Mouse (Mus musculus) MEL (cell line): ENCODE results near the gene Zc3h6. TPM values are rescaled to one million over a fixed set of nuclear protein-coding genes. Genes with fewer than 3 reads are reported as not detected.

Source experiments
- DNase-seq: peaks from one replicate; pipeline ENCODE4 v3.0.0; 2011; ENCODE audit warnings: low read depth, low spot score
- H3K27ac ChIP-seq: 2 replicates; pipeline ENCODE4 v1.5.1; 2012; ENCODE audit warnings: low read depth, mild to moderate bottlenecking, control low read depth, low read length, moderate library complexity; ENCODE audit not compliant: control insufficient read depth
- H3K27me3 ChIP-seq, 2 experiments: fragments of 150-350 bp in 1 of 2; sonication (generic) in 1 of 2; 2 replicates each; pipeline ENCODE4 v1.6.1; 2012; ENCODE audit warnings: low read length in 2 of 2, mild to moderate bottlenecking in 2 of 2, improper control_type of control experiment in 1 of 2, moderate library complexity in 1 of 2; ENCODE audit not compliant: insufficient read depth in 2 of 2, control insufficient read depth in 1 of 2
- H3K36me3 ChIP-seq, 2 experiments: 2 replicates each; pipeline ENCODE4 v1.6.1; 2012 to 2014; ENCODE audit warnings: low read length in 2 of 2, improper control_type of control experiment in 1 of 2, inconsistent platforms in 1 of 2, mild to moderate bottlenecking in 1 of 2; ENCODE audit not compliant: insufficient read depth in 2 of 2, control insufficient read depth in 1 of 2
- H3K4me1 ChIP-seq, 2 experiments: fragments of 150-350 bp in 1 of 2; sonication (generic) in 1 of 2; 2 replicates each; pipeline ENCODE4 v1.6.1; 2012; ENCODE audit warnings: low read length in 2 of 2, improper control_type of control experiment in 1 of 2, mild to moderate bottlenecking in 1 of 2; ENCODE audit not compliant: insufficient read depth in 2 of 2, control insufficient read depth in 1 of 2
- H3K4me3 ChIP-seq, 2 experiments: fragments of 150-350 bp in 1 of 2; sonication (generic) in 1 of 2; 2 replicates each; pipeline ENCODE4 v1.5.1; 2012; ENCODE audit warnings: low read depth in 2 of 2, low read length in 2 of 2, mild to moderate bottlenecking in 2 of 2, moderate library complexity in 2 of 2, control low read depth in 1 of 2, improper control_type of control experiment in 1 of 2; ENCODE audit not compliant: control insufficient read depth in 1 of 2, insufficient read depth in 1 of 2
- H3K79me2 ChIP-seq: 2 replicates; pipeline ENCODE4 v1.6.1; 2012; ENCODE audit warnings: mild to moderate bottlenecking, low read length, moderate library complexity; ENCODE audit not compliant: control insufficient read depth, poor library complexity, insufficient read depth
- H3K9ac ChIP-seq: 2 replicates; pipeline ENCODE4 v1.6.1; 2012; ENCODE audit warnings: low read depth, mild to moderate bottlenecking, control low read depth, low read length, moderate library complexity; ENCODE audit not compliant: control insufficient read depth, poor library complexity, severe bottlenecking
- H3K9me3 ChIP-seq: fragments of 150-350 bp; sonication (generic); replicated peaks from 2 replicates; pipeline ENCODE4 v1.6.1; 2012; ENCODE audit warnings: mild to moderate bottlenecking, low read length, improper control_type of control experiment, moderate library complexity; ENCODE audit not compliant: insufficient read depth
- BHLHE40 ChIP-seq: IDR thresholded peaks from 2 replicates; pipeline ENCODE4 v1.6.1; 2012; ENCODE audit warnings: low read depth, mild to moderate bottlenecking, inconsistent platforms, low read length, improper control_type of control experiment, borderline replicate concordance
- CHD1 ChIP-seq: IDR thresholded peaks from 2 replicates; pipeline ENCODE4 v1.6.1; 2012; ENCODE audit warnings: low read depth, mild to moderate bottlenecking, inconsistent platforms, low read length, improper control_type of control experiment
- CHD2 ChIP-seq: IDR thresholded peaks from 2 replicates; pipeline ENCODE4 v1.6.1; 2011; ENCODE audit warnings: low read length, improper control_type of control experiment
- CTCF ChIP-seq, 3 experiments: IDR thresholded peaks in 2 of 3; conservative IDR thresholded peaks in 1 of 3; 2 replicates each; pipeline ENCODE4 v1.5.1; 2011 to 2012; ENCODE audit warnings: low read length in 3 of 3, low read depth in 2 of 3, mild to moderate bottlenecking in 2 of 3, improper control_type of control experiment in 1 of 3, inconsistent platforms in 1 of 3, mixed read lengths in 1 of 3, moderate library complexity in 1 of 3; ENCODE audit not compliant: control insufficient read depth in 1 of 3, insufficient read depth in 1 of 3, poor library complexity in 1 of 3, severe bottlenecking in 1 of 3
- ELF1 ChIP-seq: IDR thresholded peaks from 2 replicates; pipeline ENCODE4 v1.6.1; 2014; ENCODE audit warnings: low read depth, mild to moderate bottlenecking, inconsistent platforms, low read length, improper control_type of control experiment, moderate library complexity
- EP300 ChIP-seq, 2 experiments: IDR thresholded peaks; 2 replicates each; pipeline ENCODE4 v1.6.1; 2011; ENCODE audit warnings: improper control_type of control experiment in 2 of 2, low read length in 2 of 2, low read depth in 1 of 2, mild to moderate bottlenecking in 1 of 2
- ETS1 ChIP-seq: IDR thresholded peaks from 2 replicates; pipeline ENCODE4 v1.6.1; 2012; ENCODE audit warnings: low read depth, mild to moderate bottlenecking, inconsistent platforms, low read length, improper control_type of control experiment, moderate library complexity
- GABPA ChIP-seq: IDR thresholded peaks from 2 replicates; pipeline ENCODE4 v1.6.1; 2012; ENCODE audit warnings: low read depth, mild to moderate bottlenecking, inconsistent platforms, low read length, improper control_type of control experiment, moderate library complexity
- HCFC1 ChIP-seq: IDR thresholded peaks from 2 replicates; pipeline ENCODE4 v1.6.1; 2012; ENCODE audit warnings: low read depth, mild to moderate bottlenecking, inconsistent platforms, low read length, improper control_type of control experiment, moderate library complexity
- JUND ChIP-seq: IDR thresholded peaks from 2 replicates; pipeline ENCODE4 v1.6.1; 2011; ENCODE audit warnings: low read depth, mild to moderate bottlenecking, improper control_type of control experiment, low read length
- KAT2A ChIP-seq: conservative IDR thresholded peaks from 2 replicates; pipeline ENCODE4 v1.6.1; 2012; ENCODE audit warnings: low read depth, low read length, improper control_type of control experiment, inconsistent platforms
- MAFK ChIP-seq: IDR thresholded peaks from 2 replicates; pipeline ENCODE4 v1.6.1; 2011; ENCODE audit warnings: low read depth, mild to moderate bottlenecking, low read length, improper control_type of control experiment, borderline replicate concordance
- MAZ ChIP-seq: IDR thresholded peaks from 2 replicates; pipeline ENCODE4 v1.6.1; 2012; ENCODE audit warnings: low read depth, mild to moderate bottlenecking, inconsistent platforms, low read length, improper control_type of control experiment
- MEF2A ChIP-seq: IDR thresholded peaks from 2 replicates; pipeline ENCODE4 v1.6.1; 2014; ENCODE audit warnings: low read depth, mild to moderate bottlenecking, inconsistent platforms, low read length, improper control_type of control experiment; ENCODE audit not compliant: poor library complexity, insufficient replicate concordance, severe bottlenecking; ENCODE audit errors: extremely low read depth
- MXI1 ChIP-seq: IDR thresholded peaks from 2 replicates; pipeline ENCODE4 v1.6.1; 2011; ENCODE audit warnings: mild to moderate bottlenecking, low read depth, low read length, improper control_type of control experiment
- MYC ChIP-seq: IDR thresholded peaks from 2 replicates; pipeline ENCODE4 v1.6.1; 2011; ENCODE audit warnings: low read depth, mild to moderate bottlenecking, low read length, improper control_type of control experiment, moderate library complexity
- NELFE ChIP-seq: IDR thresholded peaks from 2 replicates; pipeline ENCODE4 v1.6.1; 2011; ENCODE audit warnings: low read depth, low read length, improper control_type of control experiment
- NRF1 ChIP-seq: IDR thresholded peaks from 2 replicates; pipeline ENCODE4 v1.6.1; 2014; ENCODE audit warnings: low read depth, mild to moderate bottlenecking, inconsistent platforms, low read length, improper control_type of control experiment, moderate library complexity; ENCODE audit not compliant: poor library complexity, insufficient read depth, severe bottlenecking
- POLR2A ChIP-seq, 2 experiments: IDR thresholded peaks; 2 replicates each; pipeline ENCODE4 v1.6.1; 2011 to 2012; ENCODE audit warnings: low read length in 2 of 2, mild to moderate bottlenecking in 2 of 2, control low read depth in 1 of 2, improper control_type of control experiment in 1 of 2, low read depth in 1 of 2, moderate library complexity in 1 of 2; ENCODE audit not compliant: control insufficient read depth in 1 of 2, insufficient read depth in 1 of 2, poor library complexity in 1 of 2
- POLR2AphosphoS2 ChIP-seq: IDR thresholded peaks from 2 replicates; pipeline ENCODE4 v1.6.1; 2011; ENCODE audit warnings: low read length, improper control_type of control experiment
- POLR2AphosphoS5 ChIP-seq: IDR thresholded peaks from 2 replicates; pipeline ENCODE4 v1.6.1; 2012; ENCODE audit warnings: low read depth, borderline replicate concordance, mild to moderate bottlenecking, inconsistent platforms, low read length, moderate library complexity, mixed read lengths
- RAD21 ChIP-seq: IDR thresholded peaks from 2 replicates; pipeline ENCODE4 v1.6.1; 2011; ENCODE audit warnings: mild to moderate bottlenecking, low read depth, low read length, improper control_type of control experiment
- SIN3A ChIP-seq: IDR thresholded peaks from 2 replicates; pipeline ENCODE4 v1.6.1; 2012; ENCODE audit warnings: low read length, improper control_type of control experiment, inconsistent platforms
- SMC3 ChIP-seq: IDR thresholded peaks from 2 replicates; pipeline ENCODE4 v1.6.1; 2011; ENCODE audit warnings: low read depth, low read length, improper control_type of control experiment
- TAL1 ChIP-seq: IDR thresholded peaks from 2 replicates; pipeline ENCODE4 v1.6.1; 2012; ENCODE audit warnings: mild to moderate bottlenecking, inconsistent platforms, low read length, moderate library complexity, mixed read lengths
- TBP ChIP-seq: IDR thresholded peaks from 2 replicates; pipeline ENCODE4 v1.8.0; 2011; ENCODE audit warnings: low read depth, low read length, improper control_type of control experiment
- TCF12 ChIP-seq: IDR thresholded peaks from 2 replicates; pipeline ENCODE4 v1.6.1; 2014; ENCODE audit warnings: low read depth, mild to moderate bottlenecking, inconsistent platforms, low read length, improper control_type of control experiment, moderate library complexity
- UBTF ChIP-seq: IDR thresholded peaks from 2 replicates; pipeline ENCODE4 v1.6.1; 2012; ENCODE audit warnings: low read depth, mild to moderate bottlenecking, inconsistent platforms, low read length, improper control_type of control experiment, moderate library complexity, borderline replicate concordance; ENCODE audit not compliant: insufficient read depth
- USF1 ChIP-seq: IDR thresholded peaks from 2 replicates; pipeline ENCODE4 v1.6.1; 2014; ENCODE audit warnings: low read depth, mild to moderate bottlenecking, inconsistent platforms, low read length, improper control_type of control experiment, moderate library complexity
- USF2 ChIP-seq, 2 experiments: IDR thresholded peaks; 2 replicates each; pipeline ENCODE4 v1.6.1; 2011 to 2012; ENCODE audit warnings: improper control_type of control experiment in 2 of 2, low read length in 2 of 2, borderline replicate concordance in 1 of 2, inconsistent platforms in 1 of 2, low read depth in 1 of 2, mild to moderate bottlenecking in 1 of 2; ENCODE audit not compliant: insufficient read depth in 1 of 2
- ZC3H11A ChIP-seq: IDR thresholded peaks from 2 replicates; pipeline ENCODE4 v1.6.1; 2012; ENCODE audit warnings: low read depth, mild to moderate bottlenecking, inconsistent platforms, low read length, improper control_type of control experiment
- ZKSCAN1 ChIP-seq: IDR thresholded peaks from 2 replicates; pipeline ENCODE4 v1.6.1; 2012; ENCODE audit warnings: low read depth, mild to moderate bottlenecking, inconsistent platforms, low read length, improper control_type of control experiment, moderate library complexity
- ZMIZ1 ChIP-seq: IDR thresholded peaks from 2 replicates; pipeline ENCODE4 v1.6.1; 2012; ENCODE audit warnings: low read depth, mild to moderate bottlenecking, inconsistent platforms, low read length, improper control_type of control experiment, moderate library complexity
- ZNF384 ChIP-seq: IDR thresholded peaks from 2 replicates; pipeline ENCODE4 v1.6.1; 2012; ENCODE audit warnings: low read depth, mild to moderate bottlenecking, inconsistent platforms, low read length, improper control_type of control experiment
- polyA plus RNA-seq, 2 experiments: library from polyadenylated mRNA; stranded (reverse) in 1 of 2; unstranded in 1 of 2; fragments of >175 nt in 1 of 2; fragments of >200 nt in 1 of 2; gene quantifications; 2 replicates each; pipeline versions ENCODE4 v1.2.1 to v1.2.4; 2012; ENCODE audit warnings: low replicate concordance in 2 of 2, low read depth in 1 of 2; ENCODE audit not compliant: insufficient read length in 2 of 2, insufficient read depth in 1 of 2, missing spikeins in 1 of 2
- total RNA-seq: library from RNA; depleted of rRNA; stranded (reverse); fragments of 300-350 nt; gene quantifications from 2 replicates; pipeline ENCODE4 v1.2.3, GENCODE M21; 2012

Gene Zc3h6
- total and polyA plus RNA-seq, 3 experiments = 0.69 to 1.4 TPM; not detected in 1

DNA sequence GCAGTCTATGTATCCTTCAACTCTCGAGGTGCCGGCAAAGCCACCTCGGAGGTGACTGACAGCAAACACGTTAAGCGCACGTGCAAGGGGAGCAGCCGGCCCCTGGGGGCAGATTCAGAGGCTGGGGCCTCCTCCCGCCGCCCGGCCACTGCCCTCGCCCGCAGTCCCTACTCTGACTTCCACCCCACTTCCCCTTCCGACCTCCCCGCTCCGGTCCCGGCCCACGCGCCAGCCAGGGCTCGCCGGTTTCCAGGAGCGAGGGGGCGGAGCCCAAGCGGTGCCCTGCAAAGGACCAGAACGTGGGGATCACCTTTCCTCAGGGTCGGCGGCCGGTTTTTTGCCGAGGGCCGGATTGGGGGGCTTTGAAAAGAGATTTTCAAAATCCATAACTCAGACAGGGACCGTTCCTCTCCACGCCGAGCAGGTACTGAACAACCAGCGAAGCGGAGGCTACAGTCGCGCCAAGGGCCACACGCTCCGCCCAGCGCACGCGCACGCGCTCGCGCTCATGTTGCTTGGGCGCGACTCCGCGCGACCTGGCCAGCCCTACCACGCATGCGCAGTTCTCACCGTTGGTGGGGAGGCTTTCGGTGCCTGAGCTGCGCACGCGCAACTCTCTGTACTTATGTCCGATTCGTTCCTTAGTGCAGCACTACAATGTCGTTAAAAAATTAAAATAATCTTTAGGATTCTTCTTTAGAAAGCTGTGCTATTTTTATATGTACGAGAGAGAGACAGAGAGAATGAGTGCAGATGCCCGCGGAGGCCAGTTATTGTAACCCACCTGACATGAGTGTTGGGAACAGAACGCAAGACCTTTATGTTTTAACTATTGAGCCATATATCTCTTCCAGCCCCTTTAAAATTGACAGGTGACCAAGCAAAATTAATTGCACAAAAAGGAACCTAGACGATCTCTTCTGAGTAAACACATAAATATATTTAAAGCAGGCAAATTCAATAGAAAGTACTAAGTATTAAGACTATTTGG lies 23.4 kb upstream of the Zc3h6 start, which contains the start of gene Zc3h8:
TSS of gene Zc3h8 (minus strand) at position 540 of the 991 bp plus-strand sequence.
- DNase-seq = peak; percentile 98
- no peaks in the 10 kb centered on the region for H3K27me3 ChIP-seq
- no peaks in the 10 kb centered on the region for H3K9me3 ChIP-seq
- peak within 1 kb of the TSS; percentile 80 for H3K27ac ChIP-seq
- peaks cover 0 to 5% of the 10 kb centered on the region in 2 experiments; a peak in 3 of 4 replicates for H3K36me3 ChIP-seq
- peak within 1 kb of the TSS; percentile 76 for H3K9ac ChIP-seq
- H3K4me3 ChIP-seq = peak within 1 kb of the TSS; percentile 46 to 82
- H3K4me1 ChIP-seq = peaks cover 2 to 3% of the 10 kb centered on the region in 2 experiments; a peak in 3 of 4 replicates
- H3K79me2 ChIP-seq = peaks cover 5% of the 10 kb centered on the region; the same call in 1 of the 2 replicates
- TF ChIP-seq ELF1 (no peak), HCFC1 (peak; percentile 66), KAT2A (no peak), SMC3 (no peak), NELFE (peak; percentile 94), MXI1 (peak; percentile 76), USF1 (no peak), EP300 (IDR thresholded peaks at IDR 0.05; ENCODE audit: low read depth in 1 of 2, low read length in 2 of 2) (no peak), ZC3H11A (no peak), RAD21 (no peak), MEF2A (no peak), MYC (peak; percentile 93), BHLHE40 (peak; percentile 87), MAZ (peak; percentile 7; the same call in 1 of the 2 replicates), ETS1 (0 out of 2 replicates have a peak, but pooled peaks have one; percentile 5), ZMIZ1 (peak; percentile 73; the same call in 1 of the 2 replicates), JUND (no peak), NRF1 (peak; percentile 91), POLR2A (IDR thresholded peaks at IDR 0.05; ENCODE audit: control insufficient read depth in 1 of 2, insufficient read depth in 1 of 2, low read depth in 1 of 2, low read length in 2 of 2, poor library complexity in 1 of 2) (peak; percentile 33 to 96; a peak in 3 of 4 replicates), TBP (peak; percentile 86), USF2 (IDR thresholded peaks at IDR 0.05; ENCODE audit: borderline replicate concordance in 1 of 2, insufficient read depth in 1 of 2, low read depth in 1 of 2, low read length in 2 of 2) (no peak), TAL1 (no peak), SIN3A (peak; percentile 81), MAFK (no peak), POLR2AphosphoS5 (no peak), UBTF (0 out of 2 replicates have a peak, but pooled peaks have one; percentile 6), ZKSCAN1 (no peak), CHD1 (no peak), ZNF384 (no peak), POLR2AphosphoS2 (peak; percentile 89), CTCF (IDR thresholded peaks at IDR 0.05 in 2 of 3, conservative IDR thresholded peaks at IDR 0.05 in 1 of 3; ENCODE audit: control insufficient read depth in 1 of 3, insufficient read depth in 1 of 3, low read depth in 2 of 3, low read length in 3 of 3, poor library complexity in 1 of 3, severe bottlenecking in 1 of 3) (no peak), CHD2 (no peak), TCF12 (peak; percentile 38), GABPA (no peak)
